Mouse (Mus musculus) embryonic fibroblast, embryonic 13.5 days (primary cell): Measurements from ENCODE around the gene Nrcam. TPM values are rescaled to one million over a fixed set of nuclear protein-coding genes. Genes with fewer than 3 reads are reported as not detected.

Experiments used
- H3K27ac ChIP-seq: 2 replicates; pipeline ENCODE4 v1.5.1; 2012; ENCODE audit warnings: low read length, control low read depth, inconsistent platforms; ENCODE audit not compliant: insufficient read depth
- H3K4me1 ChIP-seq: 2 replicates; pipeline ENCODE4 v1.6.1; 2011; ENCODE audit warnings: low read length; ENCODE audit not compliant: control insufficient read depth, insufficient read depth
- H3K4me3 ChIP-seq: 2 replicates; pipeline ENCODE4 v1.5.1; 2011; ENCODE audit warnings: mild to moderate bottlenecking, control low read depth, low read length; ENCODE audit not compliant: insufficient read depth
- CTCF ChIP-seq: IDR thresholded peaks from 2 replicates; pipeline ENCODE4 v1.5.1; 2011; ENCODE audit warnings: mild to moderate bottlenecking, control low read depth, low read length, moderate library complexity, borderline replicate concordance; ENCODE audit not compliant: insufficient read depth
- POLR2A ChIP-seq: IDR thresholded peaks from 2 replicates; pipeline ENCODE4 v1.6.1; 2011; ENCODE audit warnings: low read depth, mild to moderate bottlenecking, control low read depth, low read length, moderate library complexity
- polyA plus RNA-seq: library from polyadenylated mRNA; stranded (reverse); fragments of >200 nt; gene quantifications from 2 replicates; pipeline ENCODE4 v1.2.4, GENCODE M21; 2011; ENCODE audit warnings: low read depth; ENCODE audit not compliant: missing spikeins, insufficient read length

The Nrcam gene
- polyA plus RNA-seq, 1 experiment: 2.6 TPM

DNA sequence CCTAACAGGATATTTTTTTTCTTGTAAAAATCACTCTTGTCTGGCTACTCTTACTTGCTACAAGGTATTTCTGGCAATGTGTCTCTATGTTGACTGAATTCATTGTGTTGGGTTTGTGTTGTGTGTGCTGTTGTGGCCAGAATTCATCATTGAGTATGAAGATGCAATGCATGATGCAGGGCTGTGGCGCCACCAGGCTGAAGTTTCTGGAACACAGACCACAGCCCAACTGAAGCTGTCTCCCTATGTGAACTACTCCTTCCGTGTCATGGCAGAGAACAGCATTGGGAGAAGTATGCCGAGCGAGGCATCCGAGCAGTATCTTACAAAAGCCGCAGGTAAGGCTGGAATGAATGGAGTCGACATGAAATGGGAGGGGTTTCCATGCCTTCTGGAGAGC is 241.4 kb downstream of the Nrcam start:
- Histone ChIP-seq H3K4me1 (no peaks in the 10 kb centered on the region), H3K4me3 (no peak overlapping the region), H3K27ac (no peak overlapping the region)
- no peak for TF ChIP-seq CTCF
- no peak for TF ChIP-seq POLR2A

- no peak overlapping the region for H3K4me3 ChIP-seq
- H3K4me1 ChIP-seq: no peaks in the 10 kb centered on the region
- no peak overlapping the region for H3K27ac ChIP-seq
- TF ChIP-seq CTCF (no peak), POLR2A (no peak)
Observed at GRCm38 (mm10) chr12:44572664-44573063, 244.0 kb downstream of the Nrcam start.

DNA sequence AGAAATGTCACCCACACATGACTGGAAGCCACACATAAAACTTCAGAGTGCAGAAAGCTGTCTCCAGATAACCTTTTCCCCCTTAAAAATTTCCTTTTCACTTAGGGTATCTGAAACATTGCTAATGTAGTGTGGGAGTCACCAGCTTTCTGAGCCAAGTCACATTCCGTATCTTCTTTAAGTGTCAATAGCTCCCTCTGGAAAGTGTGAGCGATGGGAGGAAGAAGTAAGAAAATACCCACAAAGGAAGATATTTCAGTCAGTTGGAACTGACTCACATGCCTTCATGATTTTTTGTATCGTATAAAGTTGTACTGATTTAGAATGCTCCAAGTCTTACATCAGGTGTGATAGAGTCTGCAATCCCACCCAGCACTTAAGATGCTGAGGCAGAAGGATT is 245.5 kb downstream of the Nrcam start:
- Histone ChIP-seq H3K27ac (no peak overlapping the region), H3K4me1 (no peaks in the 10 kb centered on the region), H3K4me3 (no peak overlapping the region)
- TF ChIP-seq POLR2A (no peak), CTCF (no peak)

DNA sequence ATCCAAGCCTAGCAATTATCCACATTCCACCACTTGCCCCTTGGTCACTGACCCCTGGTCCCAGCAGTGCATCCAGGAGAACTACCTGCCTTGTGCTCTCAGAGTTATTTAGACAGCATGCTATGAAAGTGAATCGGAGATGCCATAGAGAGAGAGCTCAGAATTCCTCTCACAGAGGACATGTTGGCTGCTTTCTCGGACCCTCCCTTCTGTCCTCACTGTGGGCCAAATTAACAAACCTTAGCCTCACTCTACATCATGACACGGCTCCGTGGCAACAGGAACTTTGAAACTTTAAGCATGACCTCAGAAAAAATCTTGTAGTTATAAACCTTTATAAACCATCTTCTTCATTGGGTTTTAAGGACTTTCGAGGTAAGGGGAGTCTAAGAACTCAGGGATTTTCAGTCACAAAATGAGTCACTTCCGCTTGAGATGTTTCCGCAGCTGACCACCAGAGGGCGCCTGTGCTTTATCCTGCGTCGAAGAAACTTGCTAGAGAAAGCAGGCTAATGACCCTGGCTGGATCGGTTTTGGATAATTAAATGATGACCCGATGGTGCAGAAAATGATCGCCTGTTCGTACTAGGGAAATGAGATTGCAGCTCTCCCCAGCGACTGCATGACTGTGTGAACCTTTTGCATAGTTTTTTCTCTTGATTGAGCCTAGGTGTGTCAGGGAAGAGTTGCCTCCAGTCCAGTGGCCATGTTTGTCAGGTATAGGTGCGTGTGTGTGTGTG is 272.9 kb downstream of the Nrcam start:
- TF ChIP-seq CTCF (peak; percentile 44; the same call in 1 of the 2 replicates), POLR2A (no peak)
- H3K27ac ChIP-seq: no peak overlapping the region
- H3K4me3 ChIP-seq: no peak overlapping the region
- no peaks in the 10 kb centered on the region for H3K4me1 ChIP-seq

GRCm38 (mm10) chr12:44602269-44602957 is 273.7 kb downstream of the Nrcam start:
- Histone ChIP-seq H3K4me1 (no peaks in the 10 kb centered on the region), H3K4me3 (no peak overlapping the region), H3K27ac (no peak overlapping the region)
- TF ChIP-seq CTCF: no peak
- no peak for TF ChIP-seq POLR2A

DNA sequence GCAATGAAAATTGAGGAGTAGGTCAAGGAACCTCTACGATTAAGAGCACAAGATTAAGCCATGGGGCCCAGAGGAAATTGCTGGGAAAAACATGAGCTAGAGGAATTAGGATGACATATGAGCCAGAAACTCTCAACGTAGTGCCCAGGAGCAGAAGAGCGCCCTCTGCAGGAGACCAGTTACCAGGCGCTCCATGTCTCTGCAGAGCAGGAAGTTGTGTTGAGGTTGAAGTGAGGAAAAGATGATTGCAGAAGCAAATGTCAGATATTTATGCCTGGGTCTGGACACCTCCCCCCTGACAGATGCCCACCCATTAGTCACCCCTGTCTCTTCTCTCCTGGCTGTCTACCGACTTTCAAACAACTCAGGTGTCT is 274.3 kb downstream of the Nrcam start:
- TF ChIP-seq POLR2A (no peak), CTCF (no peak)
- no peak overlapping the region for H3K27ac ChIP-seq
- no peaks in the 10 kb centered on the region for H3K4me1 ChIP-seq
- no peak overlapping the region for H3K4me3 ChIP-seq

GRCm38 (mm10) chr12:44617001-44617421 is 288.3 kb downstream of the Nrcam start:
- Histone ChIP-seq H3K4me1 (no peaks in the 10 kb centered on the region), H3K4me3 (no peak overlapping the region), H3K27ac (no peak overlapping the region)
- no peak for TF ChIP-seq CTCF
- no peak for TF ChIP-seq POLR2A

DNA sequence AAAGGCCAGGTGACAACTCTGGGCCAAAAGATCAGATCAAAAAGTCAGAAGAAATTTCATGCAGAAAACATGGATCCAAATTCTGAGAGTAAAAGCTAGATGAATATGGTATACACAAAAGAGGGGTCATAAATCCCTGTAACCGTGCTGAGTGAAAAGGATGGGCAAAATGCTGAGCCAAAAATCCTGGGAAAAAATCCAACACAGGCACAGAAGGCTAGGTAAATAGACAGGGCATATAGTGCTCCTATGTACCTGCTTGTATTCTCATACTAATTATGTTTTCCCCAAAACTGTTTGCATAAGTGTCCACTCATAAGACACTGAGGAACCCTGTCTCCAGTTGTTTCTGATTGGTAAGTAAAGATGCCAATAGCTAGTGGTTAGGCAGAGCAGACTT is 288.8 kb downstream of the Nrcam start:
- TF ChIP-seq CTCF (no peak), POLR2A (no peak)
- H3K27ac ChIP-seq: no peak overlapping the region
- H3K4me1 ChIP-seq: no peaks in the 10 kb centered on the region
- H3K4me3 ChIP-seq: no peak overlapping the region

DNA sequence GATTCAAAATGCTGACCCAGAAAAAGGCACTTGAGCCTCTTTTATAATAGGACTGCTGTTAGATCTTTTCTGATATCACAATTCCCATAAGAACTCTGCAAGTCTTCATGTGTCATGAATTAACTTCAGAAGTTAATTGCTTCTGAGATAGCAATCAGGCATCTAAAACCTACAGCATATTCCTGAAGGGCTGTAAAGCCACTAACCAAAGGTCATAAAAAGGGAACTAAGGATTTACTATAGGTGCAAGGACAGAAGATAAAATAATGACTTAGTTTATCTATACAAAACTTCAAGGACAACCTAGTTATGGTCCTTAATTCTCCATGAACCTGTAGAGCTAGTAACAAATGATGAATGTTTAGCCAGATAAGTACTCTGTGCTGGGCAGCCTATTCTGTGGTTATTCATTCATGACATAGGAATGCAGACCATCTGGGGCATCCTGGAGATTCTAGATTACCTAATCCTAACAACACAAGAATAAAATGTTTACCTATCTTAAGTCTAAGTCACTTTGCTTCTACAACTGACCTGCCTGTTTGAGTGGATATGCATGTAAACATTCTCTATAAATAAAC is 310.7 kb downstream of the Nrcam start:
- Histone ChIP-seq H3K27ac (no peak overlapping the region), H3K4me1 (no peaks in the 10 kb centered on the region), H3K4me3 (no peak overlapping the region)
- TF ChIP-seq CTCF (no peak), POLR2A (no peak)

DNA sequence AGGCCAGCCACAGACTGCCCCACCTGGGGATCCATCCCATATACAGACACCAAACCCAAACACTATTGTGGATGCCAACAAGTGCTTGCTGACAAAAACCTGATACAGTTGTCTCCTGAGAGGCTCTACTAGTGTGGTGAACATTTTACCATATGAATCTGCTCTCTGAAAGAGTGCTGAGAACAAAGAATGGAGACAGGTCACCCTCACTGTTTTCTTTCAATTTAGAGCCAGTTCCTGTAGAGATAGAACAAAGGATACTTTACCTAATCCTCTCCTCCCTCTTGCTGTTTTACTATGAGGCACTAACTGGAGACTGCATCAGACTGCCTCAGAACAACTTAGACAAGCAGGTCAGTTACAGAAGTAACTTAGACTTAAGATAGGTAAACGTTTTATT is 311.9 kb downstream of the Nrcam start:
- H3K4me1 ChIP-seq: no peaks in the 10 kb centered on the region
- H3K4me3 ChIP-seq: no peak overlapping the region
- H3K27ac ChIP-seq: no peak overlapping the region
- TF ChIP-seq POLR2A: no peak
- TF ChIP-seq CTCF: no peak

Other genes with a start within 250 kb of the Nrcam start
- gene Dnajb9, start 118.6 kb upstream of the Nrcam start, polyA plus RNA-seq: 23.3 and 28.3 TPM in 2 replicates
- gene Pnpla8, start 107.5 kb upstream of the Nrcam start, polyA plus RNA-seq: 50.0 and 51.4 TPM in 2 replicates